11 mouse cellular contexts compared by ENCODE assay signal in genomic region chr12:84759063-84759462, GRCm38 (mm10). TPM values are rescaled to one million over a fixed set of nuclear protein-coding genes. Genes with fewer than 3 reads are reported as not detected.
DNase-seq lines count a peak whose midpoint lies in the region; ATAC-seq and TF ChIP-seq lines count a peak whose summit lies in the region.
"Had no signal": no experiment of that assay in that cellular context is flagged by ENCODE, and none has a peak within 500 bp of the region (broad histone marks: within the 10 kb centered on the region; RNA-seq: fewer than 3 reads in every experiment).

No protein-coding gene starts in this region.

- H3K9me3 ChIP-seq in liver, embryonic 12.5 days (replicated peaks): no peaks in the 10 kb centered on the region
- no peaks in the 10 kb centered on the region for H3K9me3 ChIP-seq in stomach, postnatal 0 days (ENCODE audit: control insufficient read depth, low read length)
- H3K9me3 ChIP-seq: lung, embryonic 15.5 days; neural tube, embryonic 13.5 days had no signal

- H3K9ac ChIP-seq in liver, adult 2 months (ENCODE audit: low read depth, low read length): no peak overlapping the region
- no peak overlapping the region for H3K9ac ChIP-seq in liver, embryonic 12.5 days
- H3K9ac ChIP-seq in stomach, postnatal 0 days (ENCODE audit: low read length): no peak overlapping the region
- H3K9ac ChIP-seq: lung, embryonic 15.5 days; neural tube, embryonic 13.5 days had no signal

- TF ChIP-seq POLR2A in cerebellum, adult 2 months (IDR thresholded peaks at IDR 0.05; ENCODE audit: borderline replicate concordance, insufficient read depth, low read length): no peak
- TF ChIP-seq POLR2A in liver, adult 2 months (IDR thresholded peaks at IDR 0.05; ENCODE audit: extremely low read depth, insufficient read depth, low read length): no peak

- peaks cover 16% of the 10 kb centered on the region; the same call in 1 of the 2 replicates for H3K36me3 ChIP-seq in liver, adult 2 months (ENCODE audit: control insufficient read depth, insufficient read depth, low read length)
- H3K36me3 ChIP-seq in liver, embryonic 12.5 days: peaks cover 71% of the 10 kb centered on the region
- H3K36me3 ChIP-seq in stomach, postnatal 0 days (ENCODE audit: control insufficient read depth, insufficient read depth, low read length): peaks cover 5% of the 10 kb centered on the region; the same call in 1 of the 2 replicates

- TF ChIP-seq EP300 in stomach, postnatal 0 days (optimal IDR thresholded peaks at IDR 0.05): no peak

- H3K4me1 ChIP-seq in cerebellum, adult 2 months (ENCODE audit: control insufficient read depth, insufficient read depth, low read length): no peaks in the 10 kb centered on the region
- H3K4me1 ChIP-seq in liver, adult 2 months (ENCODE audit: control insufficient read depth, insufficient read depth, low read length): peaks cover 4% of the 10 kb centered on the region
- peaks cover 15% of the 10 kb centered on the region for H3K4me1 ChIP-seq in liver, embryonic 12.5 days
- H3K4me1 ChIP-seq in stomach, postnatal 0 days (replicated peaks; ENCODE audit: control insufficient read depth, insufficient read depth): no peaks in the 10 kb centered on the region
- H3K4me1 ChIP-seq: lung, embryonic 15.5 days had no signal

- no peaks in the 10 kb centered on the region for H3K79me2 ChIP-seq in liver, adult 2 months (ENCODE audit: control insufficient read depth, insufficient read depth, low read length)

- no peak overlapping the region for H3K4me3 ChIP-seq in cerebellum, adult 2 months (replicated peaks; ENCODE audit: insufficient read depth, low read depth, low read length)
- H3K4me3 ChIP-seq in liver, adult 2 months (ENCODE audit: insufficient read depth, low read depth, low read length): no peak overlapping the region
- no peak overlapping the region for H3K4me3 ChIP-seq in liver, embryonic 12.5 days
- no peak overlapping the region for H3K4me3 ChIP-seq in stomach, postnatal 0 days (ENCODE audit: low read depth, low read length)
- H3K4me3 ChIP-seq: lung, embryonic 15.5 days; neural tube, embryonic 13.5 days had no signal

- TF ChIP-seq CTCF in cerebellum, adult 2 months (IDR thresholded peaks at IDR 0.05; ENCODE audit: borderline replicate concordance, insufficient read depth, low read depth, low read length): peak; percentile 27; the same call in 1 of the 2 replicates
- TF ChIP-seq CTCF in liver, adult 2 months (IDR thresholded peaks at IDR 0.05; ENCODE audit: low read depth, low read length): 0 out of 2 replicates have a peak, but pooled peaks have one; percentile 9
- peak; percentile 63 for TF ChIP-seq CTCF in stomach, postnatal 0 days (IDR thresholded peaks at IDR 0.05; ENCODE audit: low read depth)

- DNase-seq in cerebellum, adult 2 months: no peak
- no peak for DNase-seq in cerebellum, adult 11-12 months
- DNase-seq in liver, adult 2 months (ENCODE audit: extremely low read depth, low read depth, low spot score): no peak
- peak; percentile 42 for DNase-seq in c-Kit-positive CD71-positive TER-119-positive erythroid progenitor cells, embryonic 14.5 days (ENCODE audit: low spot score)
- no peak for DNase-seq in stomach, postnatal 0 days (ENCODE audit: low spot score)
- DNase-seq in right cerebral cortex, postnatal 10 days (ENCODE audit: low spot score in 2 of 2): no peak
- no peak for DNase-seq in urinary bladder, postnatal 4 days (ENCODE audit: low spot score in 2 of 2)
- DNase-seq: kidney, adult 18-20 months had no signal

- no peak overlapping the region for H3K27ac ChIP-seq in cerebellum, adult 2 months (ENCODE audit: insufficient read depth, low read length)
- H3K27ac ChIP-seq in liver, adult 2 months (replicated peaks; ENCODE audit: insufficient read depth, low read depth, low read length): no peak overlapping the region
- no peak overlapping the region for H3K27ac ChIP-seq in liver, embryonic 12.5 days
- no peak overlapping the region for H3K27ac ChIP-seq in stomach, postnatal 0 days (replicated peaks)
- H3K27ac ChIP-seq: lung, embryonic 15.5 days; neural tube, embryonic 13.5 days had no signal

- H3K27me3 ChIP-seq in cerebellum, adult 2 months (ENCODE audit: control insufficient read depth, insufficient read depth, low read length): no peaks in the 10 kb centered on the region
- no peaks in the 10 kb centered on the region for H3K27me3 ChIP-seq in liver, adult 2 months (ENCODE audit: control insufficient read depth, insufficient read depth, low read length)
- H3K27me3 ChIP-seq in liver, embryonic 12.5 days (replicated peaks): no peaks in the 10 kb centered on the region
- no peaks in the 10 kb centered on the region for H3K27me3 ChIP-seq in stomach, postnatal 0 days (ENCODE audit: control insufficient read depth, insufficient read depth, low read length)
- H3K27me3 ChIP-seq: lung, embryonic 15.5 days; neural tube, embryonic 13.5 days had no signal

- H3K4me2 ChIP-seq in liver, embryonic 12.5 days: no peak overlapping the region
- H3K4me2 ChIP-seq in stomach, postnatal 0 days (replicated peaks; ENCODE audit: low read depth): no peak overlapping the region
- H3K4me2 ChIP-seq: lung, embryonic 15.5 days; neural tube, embryonic 13.5 days had no signal

- ATAC-seq in liver, embryonic 12.5 days: no peak
- no peak for ATAC-seq in stomach, postnatal 0 days (ENCODE audit: low FRiP score, low TSS enrichment)

- 89% methylated on average over 2 of the region's 2 CpGs for WGBS in cerebellum, adult 2 months
- 84% methylated on average over 2 of the region's 2 CpGs for WGBS in liver, adult 2 months
- WGBS in liver, embryonic 12.5 days (ENCODE audit: insufficient replicate concordance): 62% methylated on average over 2 of the region's 2 CpGs
- 78% methylated on average over 2 of the region's 2 CpGs for WGBS in stomach, postnatal 0 days

RNA-seq across cellular contexts. Expression of gene Npc2, which starts 13.9 kb away (rescaled TPM):
- 54.3 and 56.3 TPM in 2 replicates for polyA plus RNA-seq in cerebellum, adult 2 months (2012; rRNA removed)
- total RNA-seq in liver, adult 2 months (2014; rRNA removed): 40.2 and 53.6 TPM in 2 replicates
- polyA plus RNA-seq in liver, adult 2 months (2012; rRNA removed): 83.2 and 85.8 TPM in 2 replicates
- 23.6 and 24.0 TPM in 2 replicates for polyA plus RNA-seq in liver, embryonic 12.5 days (2016; fragmentation: Nextera tagmentation; extraction: Ambion mirVana)
- 49.0 and 49.4 TPM in 2 replicates for polyA plus RNA-seq in stomach, postnatal 0 days (2015; fragmentation: Nextera tagmentation; extraction: Ambion mirVana)

RNA-seq across cellular contexts. Expression of gene Isca2, which starts 14.0 kb away (rescaled TPM):
- 110 and 111 TPM in 2 replicates for polyA plus RNA-seq in cerebellum, adult 2 months (2012; rRNA removed)
- total RNA-seq in liver, adult 2 months (2014; rRNA removed): 41.4 and 44.0 TPM in 2 replicates
- polyA plus RNA-seq in liver, adult 2 months (2012; rRNA removed): 48.2 and 54.3 TPM in 2 replicates
- polyA plus RNA-seq in liver, embryonic 12.5 days (2016; fragmentation: Nextera tagmentation; extraction: Ambion mirVana): 116 and 123 TPM in 2 replicates
- polyA plus RNA-seq in stomach, postnatal 0 days (2015; fragmentation: Nextera tagmentation; extraction: Ambion mirVana): 73.0 and 75.2 TPM in 2 replicates

Comparison
In these comparisons a context has a peak if more than half of its experiments do, and no peak if none do; other contexts are left out.
1. CTCF ChIP-seq: peak in every context shown above with its lines; median percentile 63 in stomach, postnatal 0 days; 27 in cerebellum, adult 2 months; 9 in liver, adult 2 months.